Mouse (Mus musculus) heart, postnatal 0 days (tissue): ENCODE data around the gene Ttc21a. TPM values are rescaled to one million over a fixed set of nuclear protein-coding genes. Genes with fewer than 3 reads are reported as not detected.

ENCODE experiments used
- ATAC-seq: fragments of 200-750 bp; cut with Nextera tagmentation; 2 replicates; pipeline ENCODE4 v1.8.0; 2017; ENCODE audit warnings: low read depth, moderate number of reproducible peaks, moderate library complexity; ENCODE audit not compliant: insufficient read depth
- DNase-seq: peaks from one replicate; pipeline ENCODE4 v3.0.0-alpha.2; 2016; ENCODE audit warnings: low spot score
- H3K27ac ChIP-seq: fragments of 300-500 bp; sonication (generic); 2 replicates; pipeline ENCODE4 v1.5.1; 2014; ENCODE audit warnings: low read depth, mild to moderate bottlenecking
- H3K27me3 ChIP-seq: fragments of 300-500 bp; sonication (generic); 2 replicates; pipeline ENCODE4 v1.6.1; 2014; ENCODE audit warnings: low read length, mixed read lengths; ENCODE audit not compliant: control insufficient read depth, insufficient read depth
- H3K36me3 ChIP-seq: fragments of 300-500 bp; sonication (generic); replicated peaks from 2 replicates; pipeline ENCODE4 v1.6.1; 2014; ENCODE audit warnings: low read length, mixed read lengths; ENCODE audit not compliant: control insufficient read depth, insufficient read depth
- H3K4me1 ChIP-seq: fragments of 300-500 bp; sonication (generic); 2 replicates; pipeline ENCODE4 v1.6.1; 2014; ENCODE audit warnings: antibody characterized with exemption; ENCODE audit not compliant: control insufficient read depth, insufficient read depth
- H3K4me2 ChIP-seq: fragments of 300-500 bp; sonication (generic); 2 replicates; pipeline ENCODE4 v1.6.1; 2014; ENCODE audit warnings: low read depth, mild to moderate bottlenecking, low read length, moderate library complexity
- H3K4me3 ChIP-seq: fragments of 300-500 bp; sonication (generic); 2 replicates; pipeline ENCODE4 v1.5.1; 2014; ENCODE audit warnings: low read depth, low read length
- H3K9ac ChIP-seq: fragments of 300-500 bp; sonication (generic); replicated peaks from 2 replicates; pipeline ENCODE4 v1.6.1; 2014; ENCODE audit warnings: low read depth, low read length, mixed read lengths
- H3K9me3 ChIP-seq: fragments of 300-500 bp; sonication (generic); replicated peaks from 2 replicates; pipeline ENCODE4 v1.6.1; 2016; ENCODE audit warnings: low read length; ENCODE audit not compliant: control insufficient read depth
- CTCF ChIP-seq: IDR thresholded peaks from 2 replicates; pipeline ENCODE4 v1.5.1; 2016; ENCODE audit warnings: antibody characterized with exemption, control low read depth, low read depth
- EP300 ChIP-seq: IDR thresholded peaks from 2 replicates; pipeline ENCODE4 v1.6.1; 2016; ENCODE audit warnings: antibody characterized with exemption, low read depth
- WGBS: fragments of 180-500 bp; shearing (Covaris S2); extraction: QIAGEN DNeasy Blood & Tissue Kit; methylation state at CpG from one replicate; pipeline ENCODE4 v1.1.7; 2014; 5-methylcytosine and 5-hydroxymethylcytosine counted together
- polyA plus RNA-seq: library from polyadenylated mRNA; unstranded; fragments of >200 nt; fragmentation: Nextera tagmentation; extraction: Ambion mirVana; gene quantifications from 2 replicates; pipeline ENCODE4 v1.2.1, GENCODE M21; 2015
- total RNA-seq: library from RNA; depleted of rRNA; stranded (reverse); fragments of >200 nt; gene quantifications from 2 replicates; pipeline ENCODE4 v1.2.3, GENCODE M21; 2014; ENCODE audit warnings: low replicate concordance

Ttc21a gene
- total and polyA plus RNA-seq, 2 experiments from 2014 or later: 0.07 TPM; not detected in 1

DNA sequence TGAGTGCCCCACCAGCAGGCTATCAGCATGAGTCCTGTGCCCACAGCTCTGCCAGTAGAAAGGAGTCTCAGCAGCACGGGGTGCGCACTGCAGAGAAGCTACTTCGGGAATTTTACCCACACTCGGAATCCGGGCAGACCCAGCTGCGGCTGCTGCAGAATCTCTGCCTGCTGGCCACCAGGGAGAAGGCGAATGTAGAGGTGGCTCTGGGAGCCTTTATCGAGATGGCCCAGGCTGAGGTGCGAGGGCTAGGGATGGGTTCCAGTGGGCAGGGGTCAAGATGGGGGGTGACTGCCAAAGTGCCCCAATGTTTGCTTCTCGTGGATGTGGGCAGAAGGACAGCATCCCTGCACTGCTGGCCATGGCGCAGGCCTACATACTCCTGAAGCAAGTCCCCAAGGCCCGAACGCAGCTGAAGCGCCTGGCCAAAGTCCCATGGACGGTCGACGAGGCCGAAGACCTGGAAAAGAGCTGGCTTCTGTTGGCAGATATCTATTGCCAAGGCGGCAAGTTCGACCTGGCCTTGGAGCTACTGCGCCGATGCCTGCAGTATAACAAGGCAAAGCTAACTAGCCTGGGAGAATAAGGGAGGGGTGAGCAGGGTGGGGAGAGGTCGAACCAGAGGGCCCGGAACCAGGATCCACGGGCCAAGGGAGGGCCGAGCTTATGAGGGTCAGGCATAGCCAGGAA lies 29.0 kb downstream of the Ttc21a start:
- Histone ChIP-seq H3K27me3 (no peaks in the 10 kb centered on the region), H3K9ac (no peak overlapping the region), H3K27ac (no peak overlapping the region), H3K36me3 (peaks cover 3% of the 10 kb centered on the region), H3K4me2 (no peak overlapping the region), H3K4me1 (peaks cover 26% of the 10 kb centered on the region), H3K9me3 (no peaks in the 10 kb centered on the region), H3K4me3 (no peak overlapping the region)
- 88% methylated on average over 26 of the region's 26 CpGs for WGBS
- DNase-seq (no peak), ATAC-seq (no peak)
- TF ChIP-seq CTCF (no peak), EP300 (no peak)

DNA sequence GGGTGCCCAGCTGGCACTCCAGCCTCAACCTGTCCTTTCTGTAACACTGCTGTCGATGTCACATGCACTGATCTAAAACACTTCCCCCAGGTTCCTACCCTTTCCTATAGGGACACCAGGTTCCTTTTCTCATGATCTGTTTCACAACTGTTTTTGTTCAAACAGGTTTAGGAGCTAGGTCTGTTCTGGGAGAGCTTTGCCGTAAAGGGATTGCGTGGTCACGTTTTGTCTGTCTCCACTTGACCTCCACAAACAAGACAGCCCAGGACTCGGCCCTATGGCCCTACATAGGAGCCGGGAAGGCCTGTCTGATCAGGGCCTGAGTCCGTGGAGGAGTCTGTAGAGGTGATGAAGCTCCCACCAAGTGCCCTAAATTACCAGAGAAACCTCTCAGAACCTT lies 32.4 kb downstream of the Ttc21a start:
- Histone ChIP-seq H3K9me3 (no peaks in the 10 kb centered on the region), H3K4me2 (no peak overlapping the region), H3K4me3 (no peak overlapping the region), H3K27ac (peak overlapping the region; percentile 74), H3K4me1 (peaks cover 17% of the 10 kb centered on the region), H3K27me3 (no peaks in the 10 kb centered on the region), H3K36me3 (peaks cover 36% of the 10 kb centered on the region), H3K9ac (no peak overlapping the region)
- TF ChIP-seq EP300 (no peak), CTCF (no peak)
- peak; percentile 9; the same call in 1 of the 2 replicates for ATAC-seq
- 65% methylated on average over 7 of the region's 7 CpGs for WGBS
- DNase-seq: no peak

GRCm38 (mm10) chr9:119970221-119970620 lies 32.8 kb downstream of the Ttc21a start:
- peak; percentile 57 for DNase-seq
- Histone ChIP-seq H3K9ac (no peak overlapping the region; the same call in 1 of the 2 replicates), H3K27ac (peak overlapping the region; percentile 74), H3K9me3 (no peaks in the 10 kb centered on the region), H3K4me2 (no peak overlapping the region), H3K4me1 (peaks cover 17% of the 10 kb centered on the region), H3K4me3 (no peak overlapping the region), H3K36me3 (peaks cover 40% of the 10 kb centered on the region), H3K27me3 (no peaks in the 10 kb centered on the region)
- WGBS: 24% methylated on average over 6 of the region's 6 CpGs
- peak; percentile 62 for ATAC-seq
- peak; percentile 68 for TF ChIP-seq CTCF
- no peak for TF ChIP-seq EP300

DNA sequence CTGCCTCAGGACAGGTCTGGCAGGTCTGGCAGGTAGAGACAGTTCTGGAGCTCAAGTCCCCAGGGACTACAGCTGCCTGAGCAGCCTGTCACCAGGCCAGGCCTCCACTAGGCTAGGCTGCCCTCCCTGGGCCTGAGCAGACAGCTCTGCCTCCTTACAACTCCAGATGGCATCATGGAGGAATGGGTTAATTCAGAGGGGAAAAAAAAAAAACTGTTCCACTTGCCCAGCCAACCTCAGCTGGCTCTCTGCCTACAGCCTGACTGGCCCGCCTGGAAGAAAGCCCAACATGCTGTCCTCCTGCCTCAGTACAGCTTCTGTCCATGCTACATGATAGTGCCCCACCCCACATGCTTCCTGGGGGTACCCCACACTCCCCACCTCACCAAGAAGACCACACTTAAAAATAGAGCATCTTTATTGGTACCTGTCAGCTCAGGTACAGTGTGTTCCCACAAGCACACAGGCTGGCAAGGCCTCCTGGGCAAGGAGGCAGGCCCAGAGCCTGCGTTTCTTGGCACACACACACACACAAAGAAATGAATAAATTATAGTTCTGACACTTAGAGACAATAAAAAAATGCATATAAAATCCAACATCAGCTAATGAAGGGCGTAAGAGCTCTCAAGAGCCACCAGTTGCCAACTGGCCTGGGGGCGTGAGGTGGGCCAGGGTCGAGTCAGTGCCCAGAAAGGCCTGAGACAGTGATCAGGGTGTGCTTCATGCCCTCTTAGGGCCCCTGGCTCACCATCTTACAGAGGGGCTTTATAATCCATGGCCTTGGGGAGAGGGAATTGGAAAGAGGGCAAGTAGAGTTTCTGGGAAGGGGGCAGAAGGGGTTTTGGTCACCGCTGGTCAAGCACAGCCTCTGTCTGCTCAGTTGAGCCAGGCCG lies 33.6 kb downstream of the Ttc21a start:
- DNase-seq (peak; percentile 43), ATAC-seq (no peak)
- Histone ChIP-seq H3K36me3 (peaks cover 43% of the 10 kb centered on the region), H3K4me1 (peaks cover 17% of the 10 kb centered on the region), H3K4me2 (no peak overlapping the region), H3K4me3 (no peak overlapping the region), H3K27ac (peak overlapping the region; percentile 74), H3K27me3 (no peaks in the 10 kb centered on the region), H3K9ac (no peak overlapping the region; the same call in 1 of the 2 replicates), H3K9me3 (no peaks in the 10 kb centered on the region)
- TF ChIP-seq CTCF: no peak
- TF ChIP-seq EP300: no peak
- WGBS: 75% methylated on average over 7 of the region's 7 CpGs

- Histone ChIP-seq H3K27me3 (no peaks in the 10 kb centered on the region), H3K36me3 (peaks cover 50% of the 10 kb centered on the region), H3K27ac (0 out of 2 replicates have a peak overlapping the region, but pooled peaks have one; percentile 15), H3K4me1 (peaks cover 26% of the 10 kb centered on the region), H3K4me3 (no peak overlapping the region), H3K4me2 (no peak overlapping the region), H3K9me3 (no peaks in the 10 kb centered on the region), H3K9ac (no peak overlapping the region)
- 90% methylated on average over 10 of the region's 10 CpGs for WGBS
- ATAC-seq (no peak), DNase-seq (no peak)
- TF ChIP-seq EP300 (no peak), CTCF (no peak)
Observed at GRCm38 (mm10) chr9:119972166-119972565, 34.8 kb downstream of the Ttc21a start.
